Mouse (Mus musculus): ENCODE results near the gene Stard5.

Gene Stard5

GRCm38 (mm10) chr7:83648807-83649206, 17.0 kb downstream of the Stard5 start:
- TF ChIP-seq GATA4 (IDR thresholded peaks at IDR 0.05; ENCODE audit: insufficient replicate concordance, low read length), result no peak

DNA sequence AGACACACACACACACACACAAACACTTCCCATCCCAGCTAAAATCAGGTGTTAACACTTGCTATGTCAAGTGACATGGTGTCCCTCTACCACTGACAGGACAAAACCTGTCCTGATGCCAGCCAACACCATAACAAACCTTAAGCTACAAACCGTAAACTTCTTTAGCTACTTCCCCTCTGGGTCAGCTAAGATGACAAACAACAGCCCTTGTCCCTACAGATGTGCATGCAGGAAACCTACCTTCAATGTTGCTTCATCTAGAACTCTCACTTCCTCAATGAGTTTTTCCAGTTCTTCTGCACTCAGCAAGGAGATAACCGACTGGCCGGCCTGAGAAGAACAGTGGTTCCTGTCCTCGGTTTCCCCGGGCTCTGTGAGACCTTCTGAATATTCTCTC, 18.9 kb downstream of the Stard5 start:
- TF ChIP-seq GATA4 (IDR thresholded peaks at IDR 0.05; ENCODE audit: insufficient replicate concordance, low read length), result no peak

DNA sequence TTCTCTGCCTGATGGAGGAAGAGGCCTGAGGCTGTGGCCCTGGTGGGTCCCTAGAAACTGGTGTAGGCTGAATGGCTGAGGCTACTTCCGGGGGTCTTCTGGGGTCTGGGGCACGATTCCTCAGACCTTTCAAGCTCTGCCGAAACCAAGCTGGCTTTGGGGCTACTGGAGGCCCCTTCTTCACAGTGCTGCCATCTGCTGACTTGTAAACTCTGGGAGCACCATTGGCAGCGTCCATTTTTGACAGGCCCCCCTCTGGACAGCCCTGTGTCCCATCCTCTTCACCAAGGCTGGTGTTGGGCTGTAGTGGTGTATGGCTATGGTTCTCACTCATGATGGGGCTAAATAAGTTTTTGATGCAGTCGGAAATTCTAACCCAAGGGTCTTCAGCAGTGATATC, 20.7 kb downstream of the Stard5 start:
- no peak for TF ChIP-seq GATA4 (IDR thresholded peaks at IDR 0.05; ENCODE audit: insufficient replicate concordance, low read length)

DNA sequence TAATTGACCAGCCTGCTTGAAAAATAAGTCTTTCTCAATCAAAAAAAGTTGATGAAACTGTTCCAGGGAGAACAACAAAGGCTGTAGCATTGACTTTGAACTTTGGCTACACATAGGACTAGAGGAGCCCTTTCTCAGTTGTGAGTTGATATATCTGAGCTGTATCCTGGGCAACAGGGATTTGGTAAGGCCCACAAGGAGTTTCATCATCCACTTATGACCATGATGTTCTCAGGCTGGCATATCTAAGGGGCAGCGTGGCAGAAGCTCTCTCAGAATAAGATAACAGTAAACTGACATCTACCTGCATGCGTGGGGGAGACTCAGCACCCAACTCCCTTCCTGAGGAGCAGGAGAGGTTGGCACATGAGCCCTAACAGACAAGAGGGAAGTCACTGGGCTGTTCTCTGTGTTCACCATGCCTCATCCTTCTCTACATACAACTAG, 21.9 kb downstream of the Stard5 start:
- no peak for TF ChIP-seq GATA4 (IDR thresholded peaks at IDR 0.05; ENCODE audit: insufficient replicate concordance, low read length)

- TF ChIP-seq GATA4 (IDR thresholded peaks at IDR 0.05; ENCODE audit: insufficient replicate concordance, low read length), result no peak
Measured at GRCm38 (mm10) chr7:83654196-83654595, 22.4 kb downstream of the Stard5 start.

GRCm38 (mm10) chr7:83654938-83655630, 23.3 kb downstream of the Stard5 start:
- peak; percentile 53; the same call in 1 of the 2 replicates for TF ChIP-seq GATA4 (IDR thresholded peaks at IDR 0.05; ENCODE audit: insufficient replicate concordance, low read length)

- TF ChIP-seq GATA4 (IDR thresholded peaks at IDR 0.05; ENCODE audit: insufficient replicate concordance, low read length), result no peak
Measured at GRCm38 (mm10) chr7:83658716-83659115, 27.0 kb downstream of the Stard5 start.

GRCm38 (mm10) chr7:83659159-83660065, 27.7 kb downstream of the Stard5 start:
- TF ChIP-seq GATA4 (IDR thresholded peaks at IDR 0.05; ENCODE audit: insufficient replicate concordance, low read length), result no peak

GRCm38 (mm10) chr7:83660273-83660691, 28.5 kb downstream of the Stard5 start:
- no peak for TF ChIP-seq GATA4 (IDR thresholded peaks at IDR 0.05; ENCODE audit: insufficient replicate concordance, low read length)

- no peak for TF ChIP-seq GATA4 (IDR thresholded peaks at IDR 0.05; ENCODE audit: insufficient replicate concordance, low read length)
Measured at GRCm38 (mm10) chr7:83661031-83661430, 29.3 kb downstream of the Stard5 start.

DNA sequence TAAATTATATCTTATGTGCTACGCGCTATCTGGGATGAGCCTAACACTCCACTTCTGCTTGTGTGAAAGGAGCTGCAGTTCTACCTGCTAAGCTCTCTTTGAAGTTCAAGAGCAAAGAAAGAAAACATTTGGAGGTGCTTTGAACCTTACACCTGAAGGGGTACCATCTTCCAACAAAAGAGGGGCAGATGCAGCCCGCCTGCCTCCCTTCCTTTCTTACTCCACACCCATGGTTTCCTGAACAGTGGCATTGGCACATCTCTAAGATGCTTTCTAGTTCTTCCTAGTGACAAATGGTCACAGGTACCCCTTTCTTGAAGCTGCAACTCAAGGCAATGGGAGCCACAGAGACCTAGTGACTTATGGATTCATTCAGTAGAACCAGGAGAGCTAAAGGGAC, 30.0 kb downstream of the Stard5 start:
- TF ChIP-seq GATA4 (IDR thresholded peaks at IDR 0.05; ENCODE audit: insufficient replicate concordance, low read length), result no peak

- no peak for TF ChIP-seq GATA4 (IDR thresholded peaks at IDR 0.05; ENCODE audit: insufficient replicate concordance, low read length)
Measured at GRCm38 (mm10) chr7:83662711-83663375, 31.1 kb downstream of the Stard5 start.

DNA sequence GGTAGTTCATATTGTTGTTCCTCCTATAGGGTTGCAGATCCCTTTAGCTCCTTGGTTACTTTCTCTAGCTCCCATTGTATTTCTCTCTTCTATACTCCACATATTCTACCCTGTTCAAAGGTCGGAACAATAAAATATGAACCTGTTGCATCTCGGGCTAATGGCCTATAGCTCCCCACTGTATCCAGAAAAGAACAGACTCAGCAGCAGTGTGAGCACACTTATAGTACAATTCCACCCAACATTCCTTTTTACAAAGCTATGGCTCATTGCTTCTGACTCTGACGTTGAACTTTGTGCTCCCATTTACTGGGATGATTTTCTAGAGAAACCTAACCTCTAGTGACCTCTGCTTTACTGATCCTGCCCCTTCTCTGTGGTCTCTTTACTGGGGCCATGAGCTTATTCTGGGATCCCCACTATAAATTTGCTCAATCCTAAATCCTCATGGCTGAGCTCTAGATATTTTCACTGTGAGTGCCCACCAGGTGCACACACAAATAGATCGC, 34.4 kb downstream of the Stard5 start:
- no peak for TF ChIP-seq GATA4 (IDR thresholded peaks at IDR 0.05; ENCODE audit: insufficient replicate concordance, low read length)

DNA sequence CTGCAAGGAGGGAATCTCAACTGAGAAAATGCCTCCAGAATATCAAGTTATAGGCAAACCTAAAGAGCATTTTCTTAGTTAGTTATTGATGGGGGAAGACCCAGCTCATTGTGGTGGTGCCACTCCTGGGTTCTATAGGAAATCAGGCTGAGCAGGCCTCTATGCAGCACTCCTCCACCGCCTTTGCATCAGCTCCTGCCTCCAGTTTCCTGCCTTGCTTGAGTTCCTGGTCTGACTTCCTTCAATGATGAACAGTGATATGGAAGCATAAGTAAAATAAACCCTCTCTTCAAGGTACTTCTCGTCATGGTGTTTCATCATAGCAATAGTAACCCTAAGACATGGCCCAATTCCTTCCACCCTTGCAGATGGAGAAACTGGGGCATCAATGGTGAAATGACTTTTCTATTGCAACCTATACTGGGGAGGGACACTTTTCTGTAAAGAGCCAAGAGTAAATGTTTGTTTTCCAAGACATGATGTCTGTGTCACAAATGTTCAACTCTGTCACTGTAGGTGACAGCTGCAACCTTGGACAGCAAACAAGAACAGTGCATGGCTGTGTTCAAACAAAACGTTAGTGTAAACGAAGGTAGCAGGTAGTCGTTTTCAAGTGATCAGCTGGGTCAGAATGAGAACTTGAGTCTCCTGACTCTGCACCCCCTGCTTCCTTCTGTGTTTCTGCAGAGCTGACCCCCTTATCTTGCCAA, 36.3 kb downstream of the Stard5 start:
- no peak for TF ChIP-seq GATA4 (IDR thresholded peaks at IDR 0.05; ENCODE audit: insufficient replicate concordance, low read length)

- no peak for TF ChIP-seq GATA4 (IDR thresholded peaks at IDR 0.05; ENCODE audit: insufficient replicate concordance, low read length)
Measured at GRCm38 (mm10) chr7:83668724-83669123, 37.0 kb downstream of the Stard5 start.
